Mouse (Mus musculus) G1E (cell line): ENCODE measurements around the gene Cyb5d1.

Experiments used
- CTCF ChIP-seq: IDR thresholded peaks from 2 replicates; pipeline ENCODE4 v1.5.1; 2012; ENCODE audit warnings: low read depth, low read length, inconsistent platforms, mixed read lengths
- GATA1 ChIP-seq: IDR thresholded peaks from 2 replicates; pipeline ENCODE4 v1.6.1; 2012; ENCODE audit warnings: borderline replicate concordance, low read length, inconsistent platforms, mixed read lengths
- GATA2 ChIP-seq: IDR thresholded peaks from 2 replicates; pipeline ENCODE4 v1.6.1; 2012; ENCODE audit warnings: low read depth, low read length, inconsistent platforms, borderline replicate concordance
- POLR2AphosphoS5 ChIP-seq: IDR thresholded peaks from 2 replicates; pipeline ENCODE4 v1.6.1; 2012; ENCODE audit warnings: low read depth, low read length, inconsistent platforms; ENCODE audit not compliant: insufficient replicate concordance
- TAL1 ChIP-seq: conservative IDR thresholded peaks from 2 replicates; pipeline ENCODE4 v1.6.1; 2012; ENCODE audit warnings: low read depth, low read length, inconsistent platforms, mixed read lengths

DNA sequence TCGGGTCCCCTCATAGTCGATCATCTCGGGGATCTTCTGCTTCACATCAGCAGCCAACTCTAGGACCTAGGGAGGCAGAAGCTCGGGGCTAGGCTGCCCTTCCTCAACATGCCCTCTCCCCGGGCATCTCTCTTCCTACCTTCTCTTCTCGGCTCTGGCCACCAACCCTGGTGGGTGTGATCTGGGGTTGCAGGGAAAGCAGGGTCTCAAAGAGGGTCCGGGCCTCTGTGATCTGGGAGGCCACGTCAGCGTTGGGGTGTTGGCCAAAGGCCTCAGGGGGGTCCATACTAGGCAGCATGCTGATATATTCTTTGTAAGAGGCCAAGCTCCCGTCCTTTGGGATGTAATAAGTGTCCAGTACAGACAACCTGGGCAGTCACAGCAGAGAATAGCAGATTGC lies 27.4 kb upstream of the Cyb5d1 start:
- no peak for TF ChIP-seq CTCF
- no peak for TF ChIP-seq GATA1
- no peak for TF ChIP-seq TAL1
- TF ChIP-seq POLR2AphosphoS5, result no peak
- no peak for TF ChIP-seq GATA2
